Mouse (Mus musculus) brown adipose tissue, adult 24 weeks (tissue): ENCODE measurements around the gene Pck1. TPM values are rescaled to one million over a fixed set of nuclear protein-coding genes. Genes with fewer than 3 reads are reported as not detected.
A peak's percentile ranks its signal among the peaks of the same experiment; 100 is the strongest.

Source experiments
- H3K27ac ChIP-seq: fragments of 200-500 bp; replicated peaks from 2 replicates; pipeline ENCODE4 v1.5.1; 2012; ENCODE audit warnings: low read depth, mild to moderate bottlenecking, low read length
- H3K4me1 ChIP-seq: fragments of 200-500 bp; 2 replicates; pipeline ENCODE4 v1.6.1; 2012; ENCODE audit warnings: low read length, mixed read lengths; ENCODE audit not compliant: control insufficient read depth, insufficient read depth, insufficient read length
- H3K4me3 ChIP-seq: fragments of 200-500 bp; 2 replicates; pipeline ENCODE4 v1.5.1; 2012; ENCODE audit warnings: low read depth, mild to moderate bottlenecking, low read length, moderate library complexity; ENCODE audit not compliant: insufficient read depth
- polyA plus RNA-seq: library from polyadenylated mRNA; stranded (reverse); fragments of >200 nt; gene quantifications from 2 replicates; pipeline ENCODE4 v1.2.4, GENCODE M21; 2012; ENCODE audit not compliant: missing spikeins, insufficient read depth, insufficient read length

Pck1 gene
- polyA plus RNA-seq, 1 experiment = 1,888 TPM

DNA sequence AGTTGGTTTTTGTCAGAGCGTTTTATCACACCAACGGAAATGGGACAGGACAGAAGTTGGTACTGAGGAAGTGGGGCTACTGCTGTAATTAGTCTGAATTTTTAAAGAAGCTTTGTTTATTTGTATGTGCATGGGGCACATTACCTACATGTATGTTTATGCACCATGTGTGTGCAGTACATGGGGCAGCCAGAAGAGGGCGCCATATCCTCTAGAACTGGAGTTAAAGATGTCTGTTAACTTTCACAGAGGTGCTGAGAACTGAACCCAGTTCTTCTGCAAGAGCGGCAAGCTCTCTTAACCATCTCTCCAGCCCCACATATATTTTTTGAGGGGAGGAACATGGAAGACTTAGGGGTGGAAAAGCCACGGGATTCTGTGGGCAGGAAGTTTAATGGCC lies 22.9 kb downstream of the Pck1 start:
- Histone ChIP-seq H3K27ac (no peak overlapping the region), H3K4me1 (no peaks in the 10 kb centered on the region), H3K4me3 (no peak overlapping the region)

- H3K27ac ChIP-seq = no peak overlapping the region
- H3K4me1 ChIP-seq = no peaks in the 10 kb centered on the region
- no peak overlapping the region for H3K4me3 ChIP-seq
Measured at GRCm38 (mm10) chr2:173177481-173177880, 24.6 kb downstream of the Pck1 start.

- Histone ChIP-seq H3K4me3 (no peak overlapping the region), H3K4me1 (no peaks in the 10 kb centered on the region), H3K27ac (no peak overlapping the region)
Measured at GRCm38 (mm10) chr2:173177951-173178350, 25.1 kb downstream of the Pck1 start.

GRCm38 (mm10) chr2:173179046-173179445 lies 26.2 kb downstream of the Pck1 start:
- no peak overlapping the region for H3K27ac ChIP-seq
- H3K4me3 ChIP-seq = no peak overlapping the region
- H3K4me1 ChIP-seq = no peaks in the 10 kb centered on the region

DNA sequence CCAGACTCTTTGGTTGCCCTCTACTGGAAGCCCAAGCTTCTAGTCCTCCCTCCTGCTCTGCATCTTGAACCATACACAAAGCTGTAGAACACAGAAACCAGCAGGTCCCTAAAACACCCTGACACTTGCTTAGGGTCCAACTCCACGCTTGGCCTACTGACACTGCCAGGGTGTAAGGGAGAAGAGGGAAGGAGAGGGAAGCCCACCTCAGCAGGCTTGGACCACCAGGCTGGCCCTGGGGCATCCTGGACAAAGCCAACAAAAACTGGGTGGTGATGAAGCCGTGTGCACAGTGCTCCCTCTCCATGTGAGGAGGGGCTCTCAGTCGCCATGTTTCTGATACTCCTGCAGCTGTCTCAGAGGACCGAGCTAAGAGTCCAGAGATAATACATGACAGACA lies 27.2 kb downstream of the Pck1 start:
- H3K4me3 ChIP-seq = no peak overlapping the region
- H3K4me1 ChIP-seq = no peaks in the 10 kb centered on the region
- no peak overlapping the region for H3K27ac ChIP-seq

DNA sequence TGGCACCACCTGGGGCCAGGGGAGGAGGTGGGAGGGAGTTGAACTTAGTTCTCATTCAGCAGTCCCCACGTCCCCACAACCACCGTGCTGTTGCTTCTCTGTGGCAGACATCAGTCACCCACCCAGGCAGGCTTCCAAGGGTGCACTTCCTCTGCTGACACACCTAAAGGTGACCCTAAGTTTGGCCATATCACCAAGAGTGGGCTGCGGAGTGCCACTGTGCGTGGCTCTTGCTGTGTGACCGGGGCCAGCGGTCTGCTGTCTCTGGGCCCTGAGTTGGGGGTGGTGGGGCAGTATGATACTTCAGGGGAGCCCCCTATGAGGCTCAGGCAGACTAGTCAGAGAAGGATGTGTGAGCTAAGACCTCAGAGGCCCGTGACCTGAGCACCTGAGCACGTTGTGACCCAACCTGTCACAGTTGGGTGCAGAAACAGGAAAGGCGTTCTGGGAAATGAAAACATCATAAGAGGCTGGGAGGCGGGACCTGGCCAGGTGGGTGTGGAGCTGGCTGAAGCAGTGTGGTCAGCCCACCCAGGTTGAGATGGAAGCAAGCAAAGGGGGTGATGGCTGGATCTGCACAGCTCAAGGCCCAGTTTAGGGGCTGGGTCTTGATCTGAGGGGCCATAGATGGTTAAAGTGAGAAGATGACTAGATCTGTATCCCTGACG lies 28.0 kb downstream of the Pck1 start:
- Histone ChIP-seq H3K27ac (no peak overlapping the region), H3K4me1 (no peaks in the 10 kb centered on the region), H3K4me3 (no peak overlapping the region)

- no peaks in the 10 kb centered on the region for H3K4me1 ChIP-seq
- no peak overlapping the region for H3K27ac ChIP-seq
- H3K4me3 ChIP-seq = no peak overlapping the region
Measured at GRCm38 (mm10) chr2:173181486-173181885, 28.6 kb downstream of the Pck1 start.

- H3K4me1 ChIP-seq = no peaks in the 10 kb centered on the region
- H3K27ac ChIP-seq = no peak overlapping the region
- H3K4me3 ChIP-seq = no peak overlapping the region
Measured at GRCm38 (mm10) chr2:173181901-173182300, 29.1 kb downstream of the Pck1 start.

GRCm38 (mm10) chr2:173182796-173183195 lies 29.9 kb downstream of the Pck1 start:
- Histone ChIP-seq H3K4me3 (no peak overlapping the region), H3K4me1 (no peaks in the 10 kb centered on the region), H3K27ac (no peak overlapping the region)

- Histone ChIP-seq H3K27ac (no peak overlapping the region), H3K4me3 (no peak overlapping the region), H3K4me1 (no peaks in the 10 kb centered on the region)
Measured at GRCm38 (mm10) chr2:173183311-173183710, 30.5 kb downstream of the Pck1 start.

GRCm38 (mm10) chr2:173183836-173184460 lies 31.1 kb downstream of the Pck1 start:
- Histone ChIP-seq H3K4me1 (no peaks in the 10 kb centered on the region), H3K4me3 (no peak overlapping the region), H3K27ac (no peak overlapping the region)

- H3K4me3 ChIP-seq = no peak overlapping the region
- H3K4me1 ChIP-seq = no peaks in the 10 kb centered on the region
- no peak overlapping the region for H3K27ac ChIP-seq
Measured at GRCm38 (mm10) chr2:173184475-173185080, 31.7 kb downstream of the Pck1 start.

- Histone ChIP-seq H3K4me1 (no peaks in the 10 kb centered on the region), H3K4me3 (no peak overlapping the region), H3K27ac (no peak overlapping the region)
Measured at GRCm38 (mm10) chr2:173185282-173185681, 32.4 kb downstream of the Pck1 start.

GRCm38 (mm10) chr2:173186047-173186943 lies 33.4 kb downstream of the Pck1 start:
- H3K4me3 ChIP-seq = no peak overlapping the region
- H3K27ac ChIP-seq = peak overlapping the region; percentile 27; the same call in 1 of the 2 replicates
- no peaks in the 10 kb centered on the region for H3K4me1 ChIP-seq
